Mouse (Mus musculus): Measurements from ENCODE around the gene Sirt5. TPM values are rescaled to one million over a fixed set of nuclear protein-coding genes. Genes with fewer than 3 reads are reported as not detected.

Gene Sirt5
- 5.3 to 11.3 TPM (median 9.6 TPM) in 4 replicates for total RNA-seq (2023; ENCODE audit: inconsistent age)

DNA sequence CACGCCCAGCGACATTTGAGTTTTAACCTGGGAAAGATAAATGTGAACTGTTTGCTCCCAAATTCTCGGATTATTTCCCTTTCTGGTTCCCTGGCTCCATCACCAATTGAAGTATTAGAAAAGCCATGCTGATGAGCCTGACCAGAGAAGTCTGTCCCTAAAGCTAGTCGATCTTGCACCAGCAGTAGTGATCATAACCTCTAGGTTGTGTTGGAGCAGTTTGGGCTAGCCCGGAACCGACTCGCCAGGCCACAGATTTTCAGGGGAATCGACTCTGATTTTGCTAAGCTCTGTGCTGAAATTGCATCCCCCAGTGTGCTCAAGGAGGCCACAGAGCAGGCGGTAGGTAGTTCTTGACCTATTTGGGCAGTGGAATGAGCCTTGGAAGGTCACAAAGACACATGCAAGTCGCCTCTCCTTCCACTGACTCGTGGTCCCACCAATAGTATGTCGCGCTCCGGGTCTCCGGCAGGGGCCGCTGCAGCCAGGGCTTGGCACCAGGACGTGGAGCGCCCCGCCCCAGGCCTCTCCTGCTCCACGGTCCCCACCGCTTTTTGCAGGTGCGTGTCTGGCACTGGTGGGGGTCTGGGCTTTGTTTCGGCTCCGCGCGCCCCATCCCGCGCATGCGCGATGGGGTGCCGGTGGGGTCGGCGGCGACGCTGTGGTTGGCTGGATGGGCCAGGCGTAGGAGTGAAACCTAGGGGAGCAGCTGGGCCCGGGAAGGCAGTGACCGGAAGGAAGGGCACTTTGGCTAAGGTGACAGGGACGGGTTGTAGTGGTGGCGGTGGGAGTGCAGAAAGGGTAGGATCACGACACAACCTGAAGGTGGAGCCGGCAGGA lies at the start of gene Sirt5:
TSS of gene Sirt5 (plus strand) at position 512 of the 840 bp plus-strand sequence.

DNA sequence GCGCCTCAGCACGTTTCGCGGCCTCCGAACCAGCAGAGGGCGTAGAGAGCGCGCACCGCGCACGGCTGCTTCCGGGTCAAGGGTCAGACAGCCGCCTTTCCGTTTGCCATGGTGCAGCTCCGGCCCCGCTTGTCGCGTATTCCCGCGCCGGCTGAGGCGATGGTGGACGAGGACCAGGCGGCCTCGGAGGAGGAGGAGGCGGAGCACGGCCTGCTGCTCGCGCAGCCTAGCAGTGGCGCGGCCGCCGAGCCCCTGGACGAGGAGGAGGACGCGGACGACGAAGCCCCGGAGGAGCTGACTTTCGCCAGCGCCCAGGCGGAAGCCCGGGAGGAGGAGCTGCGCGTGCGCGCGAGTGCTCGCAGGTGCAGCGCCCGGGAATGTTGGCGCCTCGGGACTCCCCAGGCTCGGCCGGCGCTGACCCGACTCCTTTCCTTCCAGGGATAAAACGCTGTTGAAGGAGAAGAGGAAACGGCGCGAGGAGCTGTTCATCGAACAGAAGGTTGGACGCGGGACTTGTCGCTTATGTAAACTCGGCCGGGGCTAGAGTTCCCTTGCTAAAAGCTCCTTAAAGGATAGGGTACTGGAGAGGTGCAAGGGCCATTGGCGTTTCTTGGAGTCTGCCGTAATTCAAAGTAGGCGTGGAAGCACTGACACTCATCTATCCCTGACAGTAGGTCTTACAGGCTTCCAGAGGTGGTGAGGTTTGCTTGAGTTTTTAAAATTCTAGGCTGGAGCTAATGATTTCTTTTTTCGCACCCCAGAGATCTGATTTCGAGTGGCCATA lies 33.2 kb downstream of the Sirt5 start, which contains the start of gene Nol7:
TSS of gene Nol7 (plus strand) at position 94 of the 784 bp plus-strand sequence.

Other genes with a start within 250 kb of the Sirt5 start
- gene Tbc1d7, start 194.0 kb upstream of the Sirt5 start, total RNA-seq (2023; ENCODE audit: inconsistent age): 3.9 to 8.8 TPM (median 6.7 TPM) in 4 replicates
- gene Gfod1, start 61.3 kb upstream of the Sirt5 start, total RNA-seq (2023; ENCODE audit: inconsistent age): 17.1 to 24.1 TPM (median 19.4 TPM) in 4 replicates
- gene Nol7, start 32.9 kb downstream of the Sirt5 start, total RNA-seq (2023; ENCODE audit: inconsistent age): 178 to 197 TPM (median 184 TPM) in 4 replicates
- 64.3 to 86.9 TPM (median 80.7 TPM) in 4 replicates for gene Ranbp9, start 115.8 kb downstream of the Sirt5 start, total RNA-seq (2023; ENCODE audit: inconsistent age)
- gene Mcur1, start 194.7 kb downstream of the Sirt5 start, total RNA-seq (2023; ENCODE audit: inconsistent age): 26.2 to 30.5 TPM (median 28.4 TPM) in 4 replicates

All from B cell, adult (primary cell).